Comparison of ENCODE assay signal across 16 mouse cellular contexts in genomic region chr17:67360606-67361005, GRCm38 (mm10).
"Had no signal": no experiment of that assay in that cellular context is flagged by ENCODE, and none has a peak within 500 bp of the region (broad histone marks: within the 10 kb centered on the region; RNA-seq: fewer than 3 reads in every experiment).

No protein-coding gene starts in this region.

- H3K4me3 ChIP-seq: limb, embryonic 12.5 days; liver, embryonic 13.5 days; neural tube, embryonic 13.5 days; stomach, embryonic 15.5 days had no signal

- H3K4me1 ChIP-seq: limb, embryonic 12.5 days; liver, embryonic 13.5 days; stomach, embryonic 15.5 days had no signal

- H3K9me3 ChIP-seq: limb, embryonic 12.5 days; liver, embryonic 13.5 days; neural tube, embryonic 13.5 days; stomach, embryonic 15.5 days had no signal

- H3K4me2 ChIP-seq: limb, embryonic 12.5 days; liver, embryonic 13.5 days; neural tube, embryonic 13.5 days; stomach, embryonic 15.5 days had no signal

- H3K9ac ChIP-seq: limb, embryonic 12.5 days; liver, embryonic 13.5 days; liver, postnatal 0 days; neural tube, embryonic 13.5 days; stomach, embryonic 15.5 days had no signal

- H3K27me3 ChIP-seq: stomach, embryonic 15.5 days had no signal

- DNase-seq: kidney, adult 8-10 months; kidney, postnatal 25 days; layer of hippocampus, adult 9-11 months; layer of hippocampus, postnatal 36 days; liver; liver, embryonic 13.5 days; liver, postnatal 0 days; lung, postnatal 36 days; right cerebral cortex, postnatal 14 days; thymus, adult 2 months; thymus, postnatal 25 days had no signal

- H3K36me3 ChIP-seq: limb, embryonic 12.5 days; liver, embryonic 13.5 days; neural tube, embryonic 13.5 days; stomach, embryonic 15.5 days had no signal

- H3K27ac ChIP-seq: limb, embryonic 12.5 days; liver, embryonic 13.5 days; neural tube, embryonic 13.5 days; stomach, embryonic 15.5 days had no signal

- ATAC-seq: intestine, postnatal 0 days; liver, postnatal 0 days; lung, postnatal 0 days had no signal
